Mouse (Mus musculus) spleen, adult 2 months (tissue): ENCODE results near the gene Ulk4.

Experiments used
- CTCF ChIP-seq: fragments of 200-500 bp; IDR thresholded peaks from 2 replicates; pipeline ENCODE4 v1.5.1; 2011; ENCODE audit warnings: mild to moderate bottlenecking, inconsistent platforms; ENCODE audit not compliant: insufficient read depth, insufficient read length, insufficient replicate concordance; ENCODE audit errors: extremely low read depth
- POLR2A ChIP-seq: fragments of 200-500 bp; IDR thresholded peaks from 2 replicates; pipeline ENCODE4 v1.6.1; 2011; ENCODE audit warnings: low read depth, low read length, inconsistent platforms

DNA sequence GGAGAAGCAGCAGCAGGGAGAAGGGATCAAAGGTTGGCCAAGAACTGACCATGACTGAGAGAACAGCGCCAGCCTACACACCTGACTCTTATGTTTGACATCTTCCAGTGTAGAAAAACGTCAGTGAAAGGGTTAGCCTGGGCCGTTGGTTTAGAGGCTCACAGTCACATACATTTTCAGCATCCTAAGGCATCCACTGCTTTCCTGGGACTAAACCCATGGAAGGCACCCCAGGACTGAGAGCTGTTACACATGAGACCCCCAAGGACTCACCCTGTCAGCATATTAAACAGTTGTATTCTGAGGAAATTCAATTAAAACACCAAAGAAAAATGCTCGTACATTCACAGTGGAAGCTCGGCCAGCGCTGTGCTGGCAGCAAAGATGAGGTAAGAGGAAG lies 37.4 kb downstream of the Ulk4 start:
- TF ChIP-seq POLR2A = no peak
- no peak for TF ChIP-seq CTCF
